Mouse (Mus musculus): ENCODE measurements at regions not wholly inside any gene's neighbourhood (a gene's known extent, or its start where the extent isn't known, plus 50 kb on each side); places are given as distances from the start of the nearest gene placed in this dataset.

DNA sequence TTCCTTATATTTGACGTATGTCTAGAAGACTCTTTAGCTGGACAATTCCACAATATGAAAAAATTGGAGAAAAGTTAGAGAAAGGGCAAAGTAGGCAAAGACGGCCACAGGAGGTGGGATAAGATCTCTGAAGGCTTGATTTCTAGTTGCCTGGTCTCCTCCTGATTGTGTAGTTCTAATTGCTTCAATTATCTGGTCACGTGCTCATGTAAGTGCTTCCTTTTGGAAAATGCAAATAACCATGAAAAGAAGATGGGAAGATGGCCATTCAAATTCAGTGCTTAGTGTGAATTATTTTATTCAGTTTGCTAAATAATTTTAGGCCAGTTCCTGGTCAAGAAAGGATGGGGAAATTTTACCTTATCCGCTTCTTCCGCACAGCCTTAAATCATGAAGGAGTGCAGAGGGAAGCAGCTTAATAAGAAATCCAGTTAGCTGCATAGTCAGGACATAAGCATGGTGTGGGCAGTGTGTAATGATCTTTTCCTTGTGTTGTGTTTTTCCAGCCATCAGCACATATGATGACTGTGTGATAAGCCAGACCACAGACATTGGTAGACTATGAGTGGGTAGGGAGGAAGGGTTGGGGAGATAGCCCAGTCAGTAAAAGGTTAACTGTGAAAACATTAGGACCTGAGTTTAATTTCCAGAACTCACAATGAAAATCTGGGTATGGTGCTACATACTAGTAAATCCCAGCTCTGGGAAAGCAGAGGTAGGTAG is 267.7 kb upstream of the Nmur2 start:
- H3K36me3 ChIP-seq (ENCODE audit: control insufficient read depth, insufficient read depth, low read length): no peaks in the 10 kb centered on the region
- TF ChIP-seq POLR2A (IDR thresholded peaks at IDR 0.05; ENCODE audit: control insufficient read depth, extremely low read depth, insufficient read depth, low read length, poor library complexity) (no peak), CTCF (IDR thresholded peaks at IDR 0.05; ENCODE audit: borderline replicate concordance, control insufficient read depth, extremely low read depth, insufficient read depth, low read length, poor library complexity) (no peak)
- DNase-seq: no peak
- no peaks in the 10 kb centered on the region for H3K4me1 ChIP-seq (replicated peaks; ENCODE audit: control insufficient read depth, insufficient read depth, low read length)
- H3K4me3 ChIP-seq (ENCODE audit: control insufficient read depth, insufficient read depth, low read length): no peak overlapping the region
- H3K27ac ChIP-seq (ENCODE audit: control insufficient read depth, insufficient read depth, low read length): no peak overlapping the region
- WGBS: 91% methylated on average over 5 of the region's 5 CpGs
- H3K27me3 ChIP-seq (ENCODE audit: control insufficient read depth, insufficient read depth, low read length): no peaks in the 10 kb centered on the region

GRCm38 (mm10) chr11:56307051-56307450 is 266.2 kb upstream of the Nmur2 start:
- Histone ChIP-seq H3K27me3 (ENCODE audit: control insufficient read depth, insufficient read depth, low read length) (no peaks in the 10 kb centered on the region), H3K27ac (ENCODE audit: control insufficient read depth, insufficient read depth, low read length) (no peak overlapping the region), H3K4me3 (ENCODE audit: control insufficient read depth, insufficient read depth, low read length) (no peak overlapping the region), H3K4me1 (replicated peaks; ENCODE audit: control insufficient read depth, insufficient read depth, low read length) (no peaks in the 10 kb centered on the region), H3K36me3 (ENCODE audit: control insufficient read depth, insufficient read depth, low read length) (no peaks in the 10 kb centered on the region)
- TF ChIP-seq POLR2A (IDR thresholded peaks at IDR 0.05; ENCODE audit: control insufficient read depth, extremely low read depth, insufficient read depth, low read length, poor library complexity) (no peak), CTCF (IDR thresholded peaks at IDR 0.05; ENCODE audit: borderline replicate concordance, control insufficient read depth, extremely low read depth, insufficient read depth, low read length, poor library complexity) (no peak)
- WGBS: 20% methylated on average over 3 of the region's 3 CpGs
- DNase-seq: no peak

DNA sequence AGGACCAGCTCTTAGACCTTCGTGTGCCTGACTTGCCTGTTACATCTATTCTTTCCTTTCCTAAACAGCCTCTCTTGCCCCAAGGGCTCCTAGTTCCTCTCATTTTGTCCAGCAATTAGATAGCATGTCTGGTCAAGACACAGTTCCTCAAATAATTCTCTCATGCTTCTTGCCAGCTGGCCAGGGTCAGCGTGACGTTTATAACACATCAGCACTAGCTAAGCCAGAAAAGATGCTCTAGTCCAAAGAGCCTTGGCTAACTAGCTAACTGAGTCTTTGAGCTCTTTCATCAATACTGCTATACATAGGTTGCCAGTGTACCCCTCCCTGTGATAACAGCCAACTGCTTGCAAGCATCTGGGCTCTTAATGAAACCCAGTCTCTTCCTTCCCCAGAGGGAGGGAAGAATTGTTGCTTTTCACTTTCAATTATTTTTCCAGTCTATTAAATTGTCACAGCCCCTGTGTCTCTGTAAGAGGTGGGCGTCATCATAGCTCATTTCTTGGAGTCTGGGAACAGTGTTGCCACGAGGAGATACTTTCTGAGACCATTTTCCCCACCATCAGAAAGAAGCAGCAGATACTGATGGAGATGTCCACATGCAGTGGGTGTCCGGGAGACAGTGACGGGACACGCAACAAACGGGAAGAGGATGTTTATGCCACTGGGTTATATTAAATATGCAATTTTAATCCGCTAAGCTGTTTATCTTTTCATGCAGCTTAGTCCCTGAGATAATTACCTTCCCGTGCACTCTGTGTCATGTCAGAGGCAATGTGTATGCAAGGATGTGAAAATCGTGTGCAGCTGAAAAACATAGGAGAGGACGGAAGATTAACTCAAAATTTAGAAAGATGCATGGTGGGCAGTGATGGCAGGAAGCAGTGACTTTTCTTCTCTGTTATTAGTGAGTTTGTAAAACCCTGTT is 250.1 kb upstream of the Nmur2 start:
- H3K4me3 ChIP-seq (ENCODE audit: control insufficient read depth, insufficient read depth, low read length): no peak overlapping the region
- H3K4me1 ChIP-seq (replicated peaks; ENCODE audit: control insufficient read depth, insufficient read depth, low read length): no peaks in the 10 kb centered on the region
- no peak for DNase-seq
- TF ChIP-seq CTCF (IDR thresholded peaks at IDR 0.05; ENCODE audit: borderline replicate concordance, control insufficient read depth, extremely low read depth, insufficient read depth, low read length, poor library complexity) (no peak), POLR2A (IDR thresholded peaks at IDR 0.05; ENCODE audit: control insufficient read depth, extremely low read depth, insufficient read depth, low read length, poor library complexity) (no peak)
- no peaks in the 10 kb centered on the region for H3K27me3 ChIP-seq (ENCODE audit: control insufficient read depth, insufficient read depth, low read length)
- 88% methylated on average over 13 of the region's 13 CpGs for WGBS
- H3K36me3 ChIP-seq (ENCODE audit: control insufficient read depth, insufficient read depth, low read length): no peaks in the 10 kb centered on the region
- H3K27ac ChIP-seq (ENCODE audit: control insufficient read depth, insufficient read depth, low read length): no peak overlapping the region

DNA sequence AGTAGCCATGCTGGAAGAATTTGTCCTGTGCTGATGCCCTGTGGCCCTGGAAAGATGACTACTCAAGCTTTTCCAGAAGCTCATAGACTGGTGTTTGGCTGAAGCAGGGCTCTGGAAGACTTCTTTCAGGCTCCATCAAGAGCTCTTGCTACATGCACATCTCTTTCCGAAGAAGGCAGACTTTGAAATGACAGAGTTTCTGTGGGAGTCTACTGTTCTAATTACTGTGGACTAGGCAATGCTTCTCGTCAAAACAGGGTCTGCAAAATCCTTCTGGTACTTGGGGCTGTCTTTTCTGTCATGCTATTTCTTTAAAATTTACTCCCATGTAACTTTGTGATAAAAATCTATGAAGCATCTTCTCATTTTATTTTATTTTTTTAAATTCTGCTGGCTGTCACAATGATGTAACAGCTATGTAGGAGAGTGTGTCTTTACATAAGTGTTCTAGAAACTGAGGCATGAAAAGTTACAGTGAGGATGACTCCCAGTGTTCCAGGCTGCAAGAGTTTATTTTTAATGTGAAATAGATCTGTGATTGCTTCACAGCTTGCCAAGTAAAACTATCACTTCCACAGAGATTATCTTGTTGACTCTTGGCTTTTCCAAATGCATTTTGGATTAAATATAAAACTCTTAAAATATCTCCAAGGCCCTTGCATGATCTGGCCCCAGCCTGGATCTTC is 244.9 kb upstream of the Nmur2 start:
- H3K4me3 ChIP-seq (ENCODE audit: control insufficient read depth, insufficient read depth, low read length): no peak overlapping the region
- no peak for TF ChIP-seq CTCF (IDR thresholded peaks at IDR 0.05; ENCODE audit: borderline replicate concordance, control insufficient read depth, extremely low read depth, insufficient read depth, low read length, poor library complexity)
- TF ChIP-seq POLR2A (IDR thresholded peaks at IDR 0.05; ENCODE audit: control insufficient read depth, extremely low read depth, insufficient read depth, low read length, poor library complexity): no peak
- no peak for DNase-seq
- H3K36me3 ChIP-seq (ENCODE audit: control insufficient read depth, insufficient read depth, low read length): no peaks in the 10 kb centered on the region
- H3K27me3 ChIP-seq (ENCODE audit: control insufficient read depth, insufficient read depth, low read length): no peaks in the 10 kb centered on the region
- H3K4me1 ChIP-seq (replicated peaks; ENCODE audit: control insufficient read depth, insufficient read depth, low read length): no peaks in the 10 kb centered on the region
- 93% methylated on average over 2 of the region's 2 CpGs for WGBS
- H3K27ac ChIP-seq (ENCODE audit: control insufficient read depth, insufficient read depth, low read length): no peak overlapping the region

DNA sequence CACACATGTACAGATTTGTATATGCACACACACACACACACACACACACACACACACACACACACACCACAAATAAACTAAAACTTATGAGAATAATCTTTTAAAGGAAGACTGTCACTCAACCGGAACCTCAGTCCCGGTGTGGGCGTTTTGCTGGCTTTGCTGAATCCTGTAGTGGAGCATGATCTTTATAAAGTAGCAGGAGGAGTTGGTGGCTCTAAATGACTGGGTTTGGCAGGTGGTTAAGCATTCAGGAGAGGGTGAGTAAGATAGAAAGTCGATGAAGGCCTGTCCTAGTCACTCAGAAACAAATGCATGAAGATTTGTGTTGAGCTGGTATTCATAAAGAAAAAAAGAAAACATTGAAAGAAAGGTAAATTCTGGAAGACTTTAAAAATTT is 240.4 kb upstream of the Nmur2 start:
- H3K27me3 ChIP-seq (ENCODE audit: control insufficient read depth, insufficient read depth, low read length): no peaks in the 10 kb centered on the region
- no peak for DNase-seq
- H3K4me1 ChIP-seq (replicated peaks; ENCODE audit: control insufficient read depth, insufficient read depth, low read length): no peaks in the 10 kb centered on the region
- H3K27ac ChIP-seq (ENCODE audit: control insufficient read depth, insufficient read depth, low read length): no peak overlapping the region
- TF ChIP-seq CTCF (IDR thresholded peaks at IDR 0.05; ENCODE audit: borderline replicate concordance, control insufficient read depth, extremely low read depth, insufficient read depth, low read length, poor library complexity): no peak
- TF ChIP-seq POLR2A (IDR thresholded peaks at IDR 0.05; ENCODE audit: control insufficient read depth, extremely low read depth, insufficient read depth, low read length, poor library complexity): no peak
- no peaks in the 10 kb centered on the region for H3K36me3 ChIP-seq (ENCODE audit: control insufficient read depth, insufficient read depth, low read length)
- no peak overlapping the region for H3K4me3 ChIP-seq (ENCODE audit: control insufficient read depth, insufficient read depth, low read length)
- WGBS: 81% methylated on average over 4 of the region's 4 CpGs

DNA sequence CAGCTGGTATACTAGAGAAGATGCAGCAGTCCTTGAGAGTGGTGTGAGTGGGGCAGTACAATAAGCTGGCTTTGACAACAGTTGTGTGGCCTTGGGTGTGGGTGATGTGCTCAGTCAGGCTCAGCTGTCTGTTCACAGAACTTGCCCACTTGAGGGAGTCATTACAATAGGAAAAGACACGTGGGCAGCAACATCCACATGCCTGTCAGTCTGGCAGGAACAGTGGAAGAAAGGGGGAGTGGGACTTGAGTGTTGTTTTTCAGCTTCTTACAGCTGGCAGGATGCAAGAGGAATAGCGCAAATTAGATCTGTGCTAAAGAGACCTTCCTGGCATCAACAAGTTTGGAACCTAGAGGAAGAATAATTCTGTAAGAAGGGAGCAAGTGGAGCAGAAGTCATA is 239.4 kb upstream of the Nmur2 start:
- Histone ChIP-seq H3K4me1 (replicated peaks; ENCODE audit: control insufficient read depth, insufficient read depth, low read length) (no peaks in the 10 kb centered on the region), H3K27ac (ENCODE audit: control insufficient read depth, insufficient read depth, low read length) (no peak overlapping the region), H3K36me3 (ENCODE audit: control insufficient read depth, insufficient read depth, low read length) (no peaks in the 10 kb centered on the region), H3K27me3 (ENCODE audit: control insufficient read depth, insufficient read depth, low read length) (no peaks in the 10 kb centered on the region), H3K4me3 (ENCODE audit: control insufficient read depth, insufficient read depth, low read length) (no peak overlapping the region)
- TF ChIP-seq POLR2A (IDR thresholded peaks at IDR 0.05; ENCODE audit: control insufficient read depth, extremely low read depth, insufficient read depth, low read length, poor library complexity) (no peak), CTCF (IDR thresholded peaks at IDR 0.05; ENCODE audit: borderline replicate concordance, control insufficient read depth, extremely low read depth, insufficient read depth, low read length, poor library complexity) (no peak)
- no peak for DNase-seq
- WGBS: 57% methylated on average over 2 of the region's 2 CpGs

All from thymus, adult 2 months (tissue).